Mouse (Mus musculus) R1 (cell line): ENCODE measurements around the gene Naa11.
A peak's percentile ranks its signal among the peaks of the same experiment; 100 is the strongest.

Experiments
- DNase-seq: peaks from one replicate; pipeline ENCODE4 v3.0.0-alpha.2; 2018; ENCODE audit warnings: low read depth, low spot score

Gene Naa11

GRCm38 (mm10) chr5:97345732-97346253, 46.4 kb downstream of the Naa11 start:
- DNase-seq: no peak

GRCm38 (mm10) chr5:97345129-97345528, 47.0 kb downstream of the Naa11 start:
- no peak for DNase-seq

- DNase-seq: peak; percentile 64
Observed at GRCm38 (mm10) chr5:97344144-97344543, 48.0 kb downstream of the Naa11 start.

GRCm38 (mm10) chr5:97334794-97335193, 57.4 kb downstream of the Naa11 start:
- DNase-seq: no peak
